Mouse (Mus musculus) stomach, embryonic 15.5 days (tissue): Measurements from ENCODE around the gene Cd55. TPM values are rescaled to one million over a fixed set of nuclear protein-coding genes. Genes with fewer than 3 reads are reported as not detected.

Experiments
- ATAC-seq: fragments of 200-750 bp; cut with Nextera tagmentation; 2 replicates; pipeline ENCODE4 v1.8.0; 2017; ENCODE audit warnings: low read depth, moderate number of reproducible peaks, moderate TSS enrichment; ENCODE audit not compliant: insufficient read depth, low FRiP score
- H3K27ac ChIP-seq: fragments of 300-500 bp; sonication (generic); 2 replicates; pipeline ENCODE4 v1.5.1; 2015; ENCODE audit warnings: mild to moderate bottlenecking, inconsistent platforms
- H3K27me3 ChIP-seq: fragments of 300-500 bp; sonication (generic); replicated peaks from 2 replicates; pipeline ENCODE4 v1.6.1; 2015; ENCODE audit warnings: inconsistent platforms
- H3K36me3 ChIP-seq: fragments of 300-500 bp; sonication (generic); 2 replicates; pipeline ENCODE4 v1.6.1; 2015; ENCODE audit warnings: inconsistent platforms
- H3K4me1 ChIP-seq: fragments of 300-500 bp; sonication (generic); 2 replicates; pipeline ENCODE4 v1.6.1; 2015; ENCODE audit warnings: inconsistent platforms
- H3K4me2 ChIP-seq: fragments of 300-500 bp; sonication (generic); 2 replicates; pipeline ENCODE4 v1.6.1; 2015; ENCODE audit warnings: mild to moderate bottlenecking, inconsistent platforms
- H3K4me3 ChIP-seq: fragments of 300-500 bp; sonication (generic); replicated peaks from 2 replicates; pipeline ENCODE4 v1.5.1; 2015; ENCODE audit warnings: inconsistent platforms
- H3K9ac ChIP-seq: fragments of 300-500 bp; sonication (generic); 2 replicates; pipeline ENCODE4 v1.6.1; 2015; ENCODE audit warnings: inconsistent platforms
- H3K9me3 ChIP-seq: fragments of 300-500 bp; sonication (generic); 2 replicates; pipeline ENCODE4 v1.6.1; 2016; ENCODE audit warnings: inconsistent platforms
- WGBS: fragments of 180-500 bp; shearing (Covaris S2); methylation state at CpG from one replicate; pipeline ENCODE4 v1.1.7; 2015; 5-methylcytosine and 5-hydroxymethylcytosine counted together
- polyA plus RNA-seq: library from polyadenylated mRNA; unstranded; fragments of >200 nt; fragmentation: Nextera tagmentation; extraction: Ambion mirVana; gene quantifications from 2 replicates; pipeline ENCODE4 v1.2.1, GENCODE M21; 2015

The Cd55 gene
- polyA plus RNA-seq = 43.4 TPM in 2 replicates

GRCm38 (mm10) chr1:130462084-130462861 is at the start of gene Cd55:
Gene Cd55, minus strand, starts transcription at chr1:130462744.
- peak within 1 kb of the TSS; percentile 79 for H3K27ac ChIP-seq
- under 1% methylated on average over 45 of the region's 45 CpGs for WGBS

DNA sequence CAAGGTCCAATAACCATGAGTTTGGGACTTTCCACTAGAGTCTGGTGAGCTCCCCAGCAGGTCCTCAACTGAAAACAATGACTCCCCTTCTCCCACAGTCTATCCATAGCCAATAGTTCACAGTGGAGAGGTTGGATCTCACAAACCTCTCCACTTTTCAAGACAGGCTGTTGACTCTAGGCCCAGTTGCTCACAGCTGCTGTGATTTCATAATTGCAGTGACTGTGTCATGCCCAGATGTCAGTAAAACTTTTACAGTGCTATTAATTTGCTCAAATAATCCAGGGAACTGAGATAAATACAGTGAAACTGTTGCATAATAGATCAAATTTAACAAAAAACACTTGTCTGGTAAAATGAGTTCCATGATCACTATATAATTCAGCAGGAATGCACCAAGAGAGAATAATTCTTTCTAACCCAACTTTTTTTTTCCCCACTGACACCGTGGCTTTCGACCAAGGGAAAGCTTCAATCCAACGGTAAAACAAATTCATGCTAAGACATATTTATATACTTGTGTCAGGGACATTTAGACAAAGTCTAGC is 49.4 kb upstream of the Cd55 start:
- H3K27ac ChIP-seq = peak overlapping the region; percentile 65; the same call in 1 of the 2 replicates
- H3K27me3 ChIP-seq = no peaks in the 10 kb centered on the region
- H3K36me3 ChIP-seq = no peaks in the 10 kb centered on the region
- H3K4me2 ChIP-seq = no peak overlapping the region
- peaks cover 21% of the 10 kb centered on the region for H3K4me1 ChIP-seq
- ATAC-seq = peak; percentile 59; the same call in 1 of the 2 replicates
- no peak overlapping the region for H3K4me3 ChIP-seq
- no peaks in the 10 kb centered on the region for H3K9me3 ChIP-seq
- no peak overlapping the region for H3K9ac ChIP-seq
- WGBS = 43% methylated on average over 3 of the region's 3 CpGs

More at GRCm38 (mm10) chr1:130462084-130462861, at the start of gene Cd55:
- ATAC-seq = peak; percentile 93
- peak within 1 kb of the TSS; percentile 74 for H3K4me2 ChIP-seq
- no peaks in the 10 kb centered on the region for H3K27me3 ChIP-seq
- H3K4me3 ChIP-seq = peak within 1 kb of the TSS; percentile 68
- H3K9ac ChIP-seq = peak within 1 kb of the TSS; percentile 37; the same call in 1 of the 2 replicates
- H3K36me3 ChIP-seq = no peaks in the 10 kb centered on the region
- H3K9me3 ChIP-seq = no peaks in the 10 kb centered on the region
- H3K4me1 ChIP-seq = peaks cover 5% of the 10 kb centered on the region; the same call in 1 of the 2 replicates

DNA sequence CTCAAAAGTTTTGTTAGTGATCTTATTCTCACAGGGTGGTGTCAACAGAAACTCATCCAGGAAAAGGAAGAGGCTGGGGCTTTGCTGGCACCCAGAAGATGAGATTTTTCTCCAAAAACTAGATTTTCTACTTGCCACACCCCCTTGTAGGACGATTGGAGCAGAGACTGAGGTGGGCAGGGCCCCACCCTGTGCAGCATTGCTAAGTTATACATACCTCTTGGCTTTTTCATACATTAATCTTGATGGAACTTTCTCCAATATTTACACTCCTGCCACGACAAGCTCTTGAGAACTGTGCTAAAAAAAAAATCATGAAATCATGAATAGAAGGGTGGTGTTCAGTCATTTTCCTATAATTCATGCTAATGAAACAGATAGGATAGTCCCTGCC is 46.4 kb upstream of the Cd55 start:
- 27% methylated on average over 2 of the region's 2 CpGs for WGBS
- ATAC-seq = peak; percentile 68

GRCm38 (mm10) chr1:130508030-130508956 is 45.7 kb upstream of the Cd55 start:
- no peaks in the 10 kb centered on the region for H3K36me3 ChIP-seq
- peak; percentile 25; the same call in 1 of the 2 replicates for ATAC-seq
- H3K27me3 ChIP-seq = no peaks in the 10 kb centered on the region
- H3K9me3 ChIP-seq = no peaks in the 10 kb centered on the region
- 54% methylated on average over 6 of the region's 6 CpGs for WGBS
- H3K9ac ChIP-seq = no peak overlapping the region
- peak overlapping the region; percentile 66 for H3K27ac ChIP-seq
- no peak overlapping the region for H3K4me3 ChIP-seq
- H3K4me2 ChIP-seq = no peak overlapping the region
- H3K4me1 ChIP-seq = peaks cover 13% of the 10 kb centered on the region

More for the DNA sequence above, 46.4 kb upstream of the Cd55 start:
- Histone ChIP-seq H3K4me1 (peaks cover 20% of the 10 kb centered on the region), H3K27ac (peak overlapping the region; percentile 66), H3K9me3 (no peaks in the 10 kb centered on the region), H3K4me3 (no peak overlapping the region), H3K27me3 (no peaks in the 10 kb centered on the region), H3K36me3 (no peaks in the 10 kb centered on the region), H3K4me2 (no peak overlapping the region), H3K9ac (no peak overlapping the region)

- Histone ChIP-seq H3K9me3 (no peaks in the 10 kb centered on the region), H3K36me3 (no peaks in the 10 kb centered on the region), H3K4me3 (no peak overlapping the region), H3K4me1 (peaks cover 6% of the 10 kb centered on the region; the same call in 1 of the 2 replicates), H3K27ac (no peak overlapping the region), H3K4me2 (no peak overlapping the region), H3K9ac (no peak overlapping the region), H3K27me3 (no peaks in the 10 kb centered on the region)
- WGBS = 57% methylated on average over 2 of the region's 2 CpGs
- no peak for ATAC-seq
Observed at GRCm38 (mm10) chr1:130507408-130507807, 44.9 kb upstream of the Cd55 start.

- Histone ChIP-seq H3K9me3 (no peaks in the 10 kb centered on the region), H3K27me3 (no peaks in the 10 kb centered on the region), H3K27ac (no peak overlapping the region), H3K36me3 (no peaks in the 10 kb centered on the region), H3K4me3 (no peak overlapping the region), H3K4me1 (no peaks in the 10 kb centered on the region), H3K9ac (no peak overlapping the region), H3K4me2 (no peak overlapping the region)
- WGBS = 62% methylated on average over 2 of the region's 2 CpGs
- ATAC-seq = peak; percentile 58; the same call in 1 of the 2 replicates
Observed at GRCm38 (mm10) chr1:130499962-130500361, 37.4 kb upstream of the Cd55 start.

DNA sequence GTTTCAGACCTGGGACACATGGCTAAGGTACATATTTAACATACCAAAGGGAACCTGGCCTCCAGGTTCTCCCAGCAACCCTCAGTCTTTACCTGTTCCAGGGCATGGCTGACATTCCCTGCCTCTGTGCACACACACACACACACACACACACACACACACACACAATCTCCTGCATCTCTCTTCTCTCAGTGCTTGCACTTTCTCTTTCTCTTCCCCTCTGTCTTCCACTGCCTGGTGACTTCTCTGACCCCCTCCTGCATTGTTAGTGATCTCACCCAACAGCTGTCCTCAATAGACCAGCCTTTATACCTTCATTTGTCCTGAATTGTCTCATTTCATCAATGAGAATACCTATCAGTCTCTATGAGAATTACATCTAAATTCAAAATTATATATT is 35.8 kb upstream of the Cd55 start:
- Histone ChIP-seq H3K4me3 (no peak overlapping the region), H3K27ac (no peak overlapping the region), H3K4me1 (no peaks in the 10 kb centered on the region), H3K4me2 (no peak overlapping the region), H3K9ac (no peak overlapping the region), H3K9me3 (no peaks in the 10 kb centered on the region), H3K27me3 (no peaks in the 10 kb centered on the region), H3K36me3 (no peaks in the 10 kb centered on the region)
- no peak for ATAC-seq

GRCm38 (mm10) chr1:130486816-130487545 is 24.4 kb upstream of the Cd55 start:
- H3K27ac ChIP-seq = no peak overlapping the region
- no peak for ATAC-seq
- WGBS = 46% methylated on average over 10 of the region's 10 CpGs

GRCm38 (mm10) chr1:130485828-130486620 is 23.5 kb upstream of the Cd55 start:
- H3K27ac ChIP-seq = no peak overlapping the region

More at GRCm38 (mm10) chr1:130486816-130487545, 24.4 kb upstream of the Cd55 start:
- no peak overlapping the region for H3K4me3 ChIP-seq
- H3K4me1 ChIP-seq = no peaks in the 10 kb centered on the region
- no peaks in the 10 kb centered on the region for H3K36me3 ChIP-seq
- H3K9me3 ChIP-seq = no peaks in the 10 kb centered on the region
- no peaks in the 10 kb centered on the region for H3K27me3 ChIP-seq
- no peak overlapping the region for H3K9ac ChIP-seq
- H3K4me2 ChIP-seq = no peak overlapping the region

GRCm38 (mm10) chr1:130485376-130485775 is 22.8 kb upstream of the Cd55 start:
- H3K9ac ChIP-seq = no peak overlapping the region
- H3K4me3 ChIP-seq = no peak overlapping the region
- no peaks in the 10 kb centered on the region for H3K9me3 ChIP-seq
- H3K27me3 ChIP-seq = no peaks in the 10 kb centered on the region
- WGBS = 64% methylated on average over 2 of the region's 2 CpGs
- H3K36me3 ChIP-seq = no peaks in the 10 kb centered on the region
- H3K4me1 ChIP-seq = no peaks in the 10 kb centered on the region
- no peak overlapping the region for H3K27ac ChIP-seq
- ATAC-seq = no peak
- no peak overlapping the region for H3K4me2 ChIP-seq

More at GRCm38 (mm10) chr1:130485828-130486620, 23.5 kb upstream of the Cd55 start:
- Histone ChIP-seq H3K36me3 (no peaks in the 10 kb centered on the region), H3K9me3 (no peaks in the 10 kb centered on the region), H3K4me2 (no peak overlapping the region), H3K4me1 (no peaks in the 10 kb centered on the region), H3K4me3 (no peak overlapping the region), H3K27me3 (no peaks in the 10 kb centered on the region), H3K9ac (no peak overlapping the region)
- WGBS = 60% methylated on average over 10 of the region's 10 CpGs
- ATAC-seq = no peak
